Mouse (Mus musculus): ENCODE data around the gene Gm21616.
"Not testable (repeated sequence)": the region's sequence is repeated elsewhere in the genome, so short reads cannot be mapped to it uniquely, and the experiment has no call there.

The Gm21616 gene

GRCm38 (mm10) chrX:125435242-125435641 is at the start of gene Gm21616:
TSS of gene Gm21616 (plus strand) at chrX:125435542.
- DNase-seq (ENCODE audit: low spot score), result not testable (repeated sequence)

Data from ovary, adult 18-20 months (tissue).